Mouse (Mus musculus): Measurements from ENCODE around the gene Nudt14. TPM values are rescaled to one million over a fixed set of nuclear protein-coding genes. Genes with fewer than 3 reads are reported as not detected.

Nudt14 gene
- total RNA-seq (2023; ENCODE audit: inconsistent age): 14.8 to 17.1 TPM (median 16.4 TPM) in 4 replicates

DNA sequence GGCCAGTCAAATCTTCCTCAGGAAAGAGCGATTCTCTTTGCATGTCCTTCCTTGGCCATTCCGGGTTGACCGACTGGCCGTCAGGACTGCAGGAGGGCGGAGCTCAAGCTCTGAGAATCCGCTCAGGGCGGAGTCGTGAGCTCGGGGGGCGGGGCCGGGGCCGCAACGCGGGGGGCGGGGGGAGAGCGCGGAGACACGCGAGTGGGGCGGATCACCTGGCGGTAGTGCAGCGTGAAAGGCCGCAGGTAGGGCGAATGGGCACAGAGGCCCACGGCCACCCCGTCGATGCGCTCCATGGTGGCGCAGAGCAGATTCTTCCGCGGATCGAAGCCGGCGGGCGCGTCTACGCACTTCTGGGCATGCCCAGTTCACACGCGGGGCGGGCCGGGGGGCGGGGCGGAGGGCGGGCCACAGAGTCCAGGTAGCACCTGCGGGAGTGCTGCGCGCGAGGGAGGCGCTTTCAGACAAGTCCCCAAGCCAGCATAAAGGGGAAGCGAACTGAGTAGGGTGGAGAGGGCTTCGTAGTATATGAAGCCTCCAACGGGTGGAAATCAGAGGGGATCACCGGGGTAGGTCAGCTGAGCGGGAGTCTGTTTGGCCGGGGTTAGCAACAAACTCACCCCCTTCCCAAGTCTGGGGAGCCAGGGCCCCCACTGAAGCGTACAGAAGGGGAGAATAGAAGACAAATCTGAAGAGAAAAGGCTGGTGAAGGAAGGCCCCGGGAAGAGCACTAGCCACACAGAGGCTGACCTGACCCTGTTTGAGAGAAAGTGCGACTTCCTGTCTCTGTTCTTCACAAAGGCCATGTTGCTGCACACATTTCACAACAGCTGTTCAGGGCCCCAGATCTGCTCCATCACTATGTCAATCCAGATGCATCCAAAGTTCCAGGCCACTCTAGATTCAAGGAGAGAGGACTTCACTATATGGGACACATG is at the start of gene Nudt14:
Gene Nudt14, minus strand, starts transcription at position 349 of the 938 bp plus-strand sequence.

GRCm38 (mm10) chr12:112976371-112977073 is 34.6 kb upstream of the Nudt14 start, which contains the start of gene Btbd6:
Btbd6 (plus strand) TSS chr12:112976482.

DNA sequence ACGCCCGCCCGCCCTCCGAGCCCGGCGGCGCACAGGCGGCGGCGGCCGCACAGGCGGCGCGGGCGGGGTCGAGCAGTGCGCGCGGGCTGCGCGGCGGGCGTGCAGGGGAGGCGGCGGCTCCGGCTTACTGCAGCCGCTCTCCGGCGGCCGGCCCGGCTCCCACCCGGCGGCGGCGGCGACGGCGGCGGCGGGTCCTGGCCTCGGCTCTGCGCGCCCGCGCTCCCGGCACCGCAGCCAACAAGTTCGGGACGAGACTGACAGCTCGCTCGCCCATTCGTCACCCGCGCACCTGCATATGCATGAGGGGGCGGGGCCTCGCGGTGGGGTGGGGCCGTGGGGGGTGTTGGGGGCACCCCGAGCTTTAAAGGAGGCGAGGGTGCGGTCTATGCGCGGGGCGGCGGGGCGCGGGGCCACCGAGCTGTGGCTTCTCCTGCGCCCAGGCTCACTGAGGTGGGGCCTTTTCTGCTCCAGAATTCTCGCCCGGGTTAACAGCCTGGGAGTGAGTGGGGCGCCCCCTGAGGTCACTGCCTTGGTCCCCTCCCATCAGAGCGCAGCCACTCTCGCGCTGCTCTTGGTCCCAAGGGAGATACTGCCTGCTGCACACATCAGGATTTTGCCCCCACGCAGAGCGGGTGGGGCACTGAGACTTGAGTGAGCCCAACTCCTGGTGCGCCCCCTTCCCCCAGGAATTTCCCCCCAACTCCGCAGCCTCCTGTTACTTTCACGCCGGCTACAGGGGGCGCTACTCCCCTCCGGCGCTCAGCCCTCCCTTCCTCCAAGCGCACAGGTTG is 12.2 kb downstream of the Nudt14 start, which contains the start of gene Jag2:
Gene Jag2, minus strand, starts transcription at position 215 of the 791 bp plus-strand sequence.

Other genes with a start within 250 kb of the Nudt14 start
- gene Cep170b, start 221.7 kb downstream of the Nudt14 start, total RNA-seq (2023; ENCODE audit: inconsistent age): 8.0 to 12.0 TPM (median 9.0 TPM) in 4 replicates
- 283 to 385 TPM (median 352 TPM) in 4 replicates for gene Pld4, start 181.5 kb downstream of the Nudt14 start, total RNA-seq (2023; ENCODE audit: inconsistent age)
- 0.24 to 0.39 TPM (median 0.37 TPM) in 4 replicates for gene Ahnak2, start 139.5 kb downstream of the Nudt14 start, total RNA-seq (2023; ENCODE audit: inconsistent age)
- 0.96 to 1.6 TPM (median 1.3 TPM) in 4 replicates for gene Clba1, start 133.2 kb downstream of the Nudt14 start, total RNA-seq (2023; ENCODE audit: inconsistent age)
- 28.4 to 31.4 TPM (median 29.8 TPM) in 4 replicates for gene Cdca4, start 112.7 kb downstream of the Nudt14 start, total RNA-seq (2023; ENCODE audit: inconsistent age)
- 75.2 to 80.8 TPM (median 78.1 TPM) in 4 replicates for gene Gpr132, start 73.9 kb downstream of the Nudt14 start, total RNA-seq (2023; ENCODE audit: inconsistent age)
- 1.1 to 4.3 TPM (median 2.5 TPM) in 4 replicates for gene Jag2, start 12.3 kb downstream of the Nudt14 start, total RNA-seq (2023; ENCODE audit: inconsistent age)
- 9.5 to 15.1 TPM (median 11.5 TPM) in 4 replicates for gene Btbd6, start 34.4 kb upstream of the Nudt14 start, total RNA-seq (2023; ENCODE audit: inconsistent age)
- 148 to 156 TPM (median 152 TPM) in 4 replicates for gene Brf1, start 58.6 kb upstream of the Nudt14 start, total RNA-seq (2023; ENCODE audit: inconsistent age)
- gene Pacs2, start 72.4 kb upstream of the Nudt14 start, total RNA-seq (2023; ENCODE audit: inconsistent age): 31.9 to 42.6 TPM (median 35.6 TPM) in 4 replicates
- gene Tex22, start 132.4 kb upstream of the Nudt14 start, total RNA-seq (2023; ENCODE audit: inconsistent age): 0.48 to 1.9 TPM (median 0.91 TPM) in 4 replicates
- gene Mta1, start 156.2 kb upstream of the Nudt14 start, total RNA-seq (2023; ENCODE audit: inconsistent age): 45.7 to 52.7 TPM (median 48.5 TPM) in 4 replicates
- gene Crip2, start 198.1 kb upstream of the Nudt14 start, total RNA-seq (2023; ENCODE audit: inconsistent age): 17.1 to 28.5 TPM (median 20.7 TPM) in 4 replicates
- 526 to 629 TPM (median 607 TPM) in 4 replicates for gene Crip1, start 204.2 kb upstream of the Nudt14 start, total RNA-seq (2023; ENCODE audit: inconsistent age)
- gene Tedc1, start 214.3 kb upstream of the Nudt14 start, total RNA-seq (2023; ENCODE audit: inconsistent age): 17.0 to 25.8 TPM (median 24.1 TPM) in 4 replicates
- 5.1 to 6.3 TPM (median 6.2 TPM) in 4 replicates for gene Tmem121, start 243.8 kb upstream of the Nudt14 start, total RNA-seq (2023; ENCODE audit: inconsistent age)